30 mouse cellular contexts compared by ENCODE assay signal in the genomic region with DNA sequence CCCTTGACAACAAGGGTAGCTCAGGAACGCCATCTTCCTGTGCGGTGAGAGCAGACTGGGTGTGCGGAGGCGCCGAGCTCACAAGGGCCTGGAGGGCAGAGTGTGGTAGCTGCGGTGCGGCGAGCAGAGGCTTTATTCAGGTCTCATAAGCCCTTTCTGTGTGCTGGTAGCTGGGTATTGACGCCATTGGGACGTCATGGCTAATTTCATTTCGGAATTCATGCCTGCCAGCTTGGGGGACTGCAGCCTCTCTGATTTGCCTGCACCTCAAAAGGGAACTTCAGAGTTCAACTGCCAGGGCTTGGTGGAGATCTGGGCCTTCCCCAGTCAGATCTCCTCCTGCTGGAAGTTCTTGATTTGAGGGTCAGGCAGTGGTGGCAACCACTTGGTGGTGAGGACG.
"Had no signal": no experiment of that assay in that cellular context is flagged by ENCODE, and none has a peak within 500 bp of the region (broad histone marks: within the 10 kb centered on the region; RNA-seq: fewer than 3 reads in every experiment).

No protein-coding gene starts in this region.

- H3K4me1 ChIP-seq: midbrain, embryonic 13.5 days; midbrain, embryonic 15.5 days; neural tube, embryonic 12.5 days had no signal

- H3K4me2 ChIP-seq: limb, embryonic 12.5 days; limb, embryonic 13.5 days; limb, embryonic 15.5 days; liver, embryonic 11.5 days; liver, embryonic 12.5 days; liver, embryonic 13.5 days; liver, embryonic 15.5 days; lung, embryonic 14.5 days; lung, embryonic 15.5 days; midbrain, embryonic 11.5 days; midbrain, embryonic 12.5 days; midbrain, embryonic 13.5 days; midbrain, embryonic 15.5 days; neural tube, embryonic 12.5 days had no signal

- H3K36me3 ChIP-seq: limb, embryonic 10.5 days; limb, embryonic 12.5 days; limb, embryonic 13.5 days; limb, embryonic 15.5 days; liver, embryonic 12.5 days; liver, embryonic 13.5 days; liver, embryonic 15.5 days; midbrain, embryonic 10.5 days; midbrain, embryonic 12.5 days; midbrain, embryonic 13.5 days; midbrain, embryonic 15.5 days; neural tube, embryonic 12.5 days had no signal

- H3K4me3 ChIP-seq: limb, embryonic 10.5 days; limb, embryonic 12.5 days; limb, embryonic 13.5 days; limb, embryonic 15.5 days; liver, embryonic 12.5 days; liver, embryonic 13.5 days; liver, embryonic 15.5 days; lung, embryonic 15.5 days; megakaryocyte, embryonic 14.5 days; midbrain, embryonic 10.5 days; midbrain, embryonic 12.5 days; midbrain, embryonic 13.5 days; midbrain, embryonic 15.5 days; myocyte; neural tube, embryonic 12.5 days had no signal

- H3K9ac ChIP-seq: limb, embryonic 12.5 days; limb, embryonic 13.5 days; limb, embryonic 15.5 days; liver, embryonic 12.5 days; liver, embryonic 13.5 days; liver, embryonic 14.5 days; liver, embryonic 15.5 days; liver, postnatal 0 days; lung, embryonic 14.5 days; lung, embryonic 15.5 days; midbrain, embryonic 12.5 days; midbrain, embryonic 13.5 days; midbrain, embryonic 15.5 days; neural tube, embryonic 12.5 days had no signal

- H3K27me3 ChIP-seq: limb, embryonic 12.5 days; limb, embryonic 13.5 days; limb, embryonic 15.5 days; liver, embryonic 15.5 days; lung, embryonic 15.5 days; midbrain, embryonic 15.5 days had no signal

- H3K27ac ChIP-seq: limb, embryonic 10.5 days; limb, embryonic 12.5 days; limb, embryonic 13.5 days; limb, embryonic 15.5 days; liver, embryonic 12.5 days; liver, embryonic 13.5 days; liver, embryonic 14.5 days; liver, embryonic 15.5 days; lung, embryonic 15.5 days; macrophage; midbrain, embryonic 10.5 days; midbrain, embryonic 12.5 days; midbrain, embryonic 13.5 days; midbrain, embryonic 15.5 days; neural tube, embryonic 12.5 days had no signal

- DNase-seq: left cerebral cortex, postnatal 4 days; liver; liver, embryonic 13.5 days; liver, postnatal 0 days; lung, adult 18-20 months; lung, adult 2 months; lung, embryonic 14.5 days; lung, postnatal 10 days; lung, postnatal 14 days; lung, postnatal 36 days; lung, postnatal 4 days; midbrain, embryonic 14.5 days had no signal

- H3K9me3 ChIP-seq: limb, embryonic 10.5 days; limb, embryonic 12.5 days; limb, embryonic 13.5 days; limb, embryonic 15.5 days; liver, embryonic 12.5 days; liver, embryonic 13.5 days; liver, embryonic 15.5 days; lung, embryonic 15.5 days; midbrain, embryonic 10.5 days; midbrain, embryonic 12.5 days; midbrain, embryonic 13.5 days; midbrain, embryonic 15.5 days; neural tube, embryonic 12.5 days had no signal
